Mouse (Mus musculus): ENCODE measurements around the gene Rnf222. TPM values are rescaled to one million over a fixed set of nuclear protein-coding genes. Genes with fewer than 3 reads are reported as not detected.

Rnf222 gene
- polyA plus RNA-seq (2012; rRNA removed): not detected in 2 replicates

DNA sequence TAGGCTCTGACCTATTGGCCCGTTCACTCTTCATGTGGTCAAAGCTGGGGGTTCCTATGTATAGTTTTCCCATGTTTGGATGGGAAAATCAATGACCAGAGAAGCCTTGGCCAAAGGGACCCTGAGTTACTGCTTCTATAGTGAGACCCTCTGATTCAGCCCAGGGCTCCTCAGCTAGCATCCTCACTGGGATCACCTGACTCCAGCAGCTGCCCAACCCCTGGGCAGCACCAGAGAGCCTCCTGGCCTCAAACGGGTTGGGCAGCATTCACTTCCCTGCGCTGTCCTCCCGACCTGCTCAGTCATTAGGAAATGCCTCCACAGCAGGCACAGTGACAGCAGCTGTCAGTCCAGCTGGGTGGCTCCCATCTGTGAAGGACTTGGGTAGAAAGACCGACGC, at the start of gene Rnf222:
Gene Rnf222 (plus strand): TSS at position 301 of the 400 bp plus-strand sequence.
- WGBS: 27% methylated on average over 6 of the region's 6 CpGs
- no peak for DNase-seq (ENCODE audit: low read depth, low spot score)

DNA sequence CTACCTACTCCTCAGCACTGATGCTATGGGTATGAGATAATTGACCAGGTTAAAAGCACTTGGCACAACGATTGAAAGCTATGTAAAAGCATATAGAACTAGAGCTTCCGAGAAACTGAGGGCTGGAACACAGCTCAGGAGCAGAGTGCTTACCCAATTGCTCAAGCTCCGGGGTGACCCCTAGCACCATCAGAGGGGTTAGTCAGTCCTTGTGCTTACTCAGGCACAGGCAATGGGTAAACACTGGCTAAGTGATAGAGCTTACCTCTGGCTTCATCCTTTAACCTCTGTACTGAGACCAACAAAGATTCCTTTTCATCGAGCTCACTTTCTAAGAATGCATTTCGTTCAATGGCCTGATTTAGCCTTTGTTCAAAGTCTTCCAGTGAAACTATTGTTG, 48.7 kb upstream of the Rnf222 start:
- WGBS: 84% methylated on average over 5 of the region's 5 CpGs
- no peak for DNase-seq (ENCODE audit: low read depth, low spot score)

GRCm38 (mm10) chr11:68850862-68851261, 37.5 kb upstream of the Rnf222 start:
- 66% methylated on average over 7 of the region's 7 CpGs for WGBS
- no peak for DNase-seq (ENCODE audit: low read depth, low spot score)

DNA sequence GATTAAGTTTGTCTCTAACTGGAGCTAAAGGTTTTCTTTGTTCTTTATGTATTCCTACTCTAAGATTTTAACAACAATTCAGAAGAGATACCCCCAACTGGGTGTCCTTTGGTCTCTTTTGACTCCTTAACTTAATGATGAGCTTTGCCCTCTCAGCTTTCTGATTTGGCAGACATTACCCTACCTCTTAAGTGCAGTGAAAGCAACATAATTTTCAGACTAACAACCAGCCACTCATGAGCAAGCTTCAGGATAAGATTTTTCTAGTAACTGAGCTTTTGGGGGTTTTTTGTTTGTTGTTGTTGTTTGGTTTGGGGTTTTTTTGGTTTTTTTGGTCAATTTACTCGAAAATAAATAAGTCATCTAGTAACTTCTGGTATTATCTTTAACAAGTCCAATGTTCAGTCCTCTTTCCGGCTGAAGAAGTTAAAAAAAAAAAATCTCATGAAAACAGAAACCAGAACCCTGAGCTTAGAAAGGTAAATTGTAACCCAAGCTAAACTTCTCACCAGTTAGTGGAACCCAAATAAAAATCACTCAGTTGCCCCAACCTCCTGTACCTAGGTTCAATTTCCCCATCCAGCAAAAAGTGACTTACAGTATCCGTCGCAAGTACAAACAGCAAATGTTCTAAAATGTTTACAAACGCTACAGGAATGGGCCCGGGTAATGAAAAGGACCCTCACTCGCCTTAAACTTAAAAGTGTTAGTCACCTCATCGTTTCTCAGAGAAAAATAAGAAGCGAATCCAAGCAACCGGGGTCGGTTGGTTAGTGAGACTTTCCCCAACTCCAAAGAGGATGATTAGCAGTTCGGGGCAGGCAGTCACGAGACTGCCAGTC, 36.5 kb upstream of the Rnf222 start:
- WGBS: under 1% methylated on average over 13 of the region's 13 CpGs
- no peak for DNase-seq (ENCODE audit: low read depth, low spot score)

- no peak for DNase-seq (ENCODE audit: low read depth, low spot score)
- WGBS: under 1% methylated on average over 36 of the region's 36 CpGs
These were observed 35.9 kb upstream of the Rnf222 start for GRCm38 (mm10) chr11:68852486-68852901.

- under 1% methylated on average over 42 of the region's 42 CpGs for WGBS
- DNase-seq (ENCODE audit: low read depth, low spot score): peak; percentile 96
These were observed 35.4 kb upstream of the Rnf222 start for GRCm38 (mm10) chr11:68852932-68853409.

DNA sequence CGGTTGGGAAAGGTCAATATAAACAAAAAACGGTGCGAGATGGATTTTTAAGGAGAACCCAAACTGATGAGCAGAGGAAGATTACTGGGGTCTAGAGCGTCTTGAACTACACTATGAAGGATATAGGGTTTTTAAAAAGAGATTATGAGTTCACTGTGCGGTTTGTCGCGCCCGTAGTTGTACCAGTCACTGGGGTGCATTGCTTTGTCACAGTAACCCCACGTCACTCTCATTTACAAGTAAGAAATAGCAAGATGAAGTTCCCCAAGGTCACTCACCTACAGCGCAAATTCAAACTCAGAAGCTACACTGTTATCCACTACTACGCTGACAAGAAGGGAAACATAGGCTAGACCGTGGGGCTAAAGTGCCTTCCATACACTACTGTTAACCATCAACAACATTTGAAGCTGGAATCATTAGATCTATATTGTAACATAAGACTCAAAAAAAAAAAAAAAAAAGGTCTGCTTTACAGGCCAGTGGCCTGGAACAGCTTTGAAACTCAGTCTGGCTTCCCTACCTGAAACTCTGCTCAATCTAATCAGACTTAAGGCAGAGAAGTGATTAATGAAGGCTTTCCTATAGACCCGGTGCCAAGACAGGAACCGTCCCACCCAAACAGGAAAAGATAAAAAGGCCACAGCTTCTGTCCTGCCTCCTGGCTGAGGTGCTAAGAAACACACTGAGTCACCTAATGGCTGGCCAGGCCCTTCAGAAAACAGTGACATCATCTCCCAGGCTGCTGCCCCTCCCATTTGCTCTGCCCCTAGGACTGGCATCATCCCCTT, 34.5 kb upstream of the Rnf222 start:
- no peak for DNase-seq (ENCODE audit: low read depth, low spot score)

GRCm38 (mm10) chr11:68854621-68855020, 33.7 kb upstream of the Rnf222 start:
- DNase-seq (ENCODE audit: low read depth, low spot score): no peak
- 37% methylated on average over 3 of the region's 3 CpGs for WGBS

More for the DNA sequence above, 34.5 kb upstream of the Rnf222 start:
- WGBS: 23% methylated on average over 14 of the region's 14 CpGs

DNA sequence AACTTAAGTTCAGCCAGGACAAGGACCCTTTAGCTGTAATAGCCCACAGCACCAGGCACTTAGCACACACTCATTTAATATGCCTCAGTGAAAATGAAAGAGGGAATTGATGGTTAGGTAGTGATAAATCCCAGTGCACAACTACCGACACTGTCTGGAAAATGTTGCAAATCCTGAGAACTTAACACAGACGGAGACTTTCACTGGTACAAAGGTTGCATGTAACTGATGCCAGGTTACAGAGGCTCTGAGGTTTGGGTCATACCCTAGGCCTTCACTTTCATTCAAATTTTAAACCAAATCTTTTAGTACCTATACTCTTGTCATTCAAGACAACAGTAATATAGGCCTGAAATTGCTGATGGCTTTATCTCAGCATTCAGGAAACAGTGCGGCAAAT, 31.0 kb upstream of the Rnf222 start:
- WGBS: 86% methylated on average over 3 of the region's 3 CpGs
- no peak for DNase-seq (ENCODE audit: low read depth, low spot score)

- 48% methylated on average over 8 of the region's 8 CpGs for WGBS
- DNase-seq (ENCODE audit: low read depth, low spot score): no peak
These were observed 28.3 kb upstream of the Rnf222 start for GRCm38 (mm10) chr11:68859943-68860593.

DNA sequence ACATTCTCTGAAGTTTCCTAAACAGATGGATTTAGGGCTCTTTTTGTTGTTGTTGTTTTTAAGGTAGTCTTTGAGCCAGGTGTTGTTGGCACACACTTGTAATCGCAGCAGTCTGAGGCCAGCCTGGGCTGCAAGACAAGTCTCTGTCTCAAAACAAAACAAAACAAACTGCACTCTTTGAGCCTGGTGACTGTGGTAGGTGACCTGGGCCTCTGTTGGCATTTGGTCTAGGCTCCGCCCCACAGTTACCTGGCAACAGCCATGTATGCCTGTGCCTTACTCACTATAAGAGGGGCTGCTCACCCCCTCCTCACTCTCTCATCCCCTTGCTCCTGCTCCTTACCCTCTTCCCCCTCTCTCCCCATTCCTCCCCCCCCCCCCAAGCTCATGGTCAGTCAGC, 26.1 kb upstream of the Rnf222 start:
- DNase-seq (ENCODE audit: low read depth, low spot score): no peak
- whole genome bisulfite sequencing: 68% methylated on average over 2 of the region's 2 CpGs

GRCm38 (mm10) chr11:68863631-68864091, 24.7 kb upstream of the Rnf222 start:
- DNase-seq (ENCODE audit: low read depth, low spot score): no peak
- WGBS: 70% methylated on average over 4 of the region's 4 CpGs

DNA sequence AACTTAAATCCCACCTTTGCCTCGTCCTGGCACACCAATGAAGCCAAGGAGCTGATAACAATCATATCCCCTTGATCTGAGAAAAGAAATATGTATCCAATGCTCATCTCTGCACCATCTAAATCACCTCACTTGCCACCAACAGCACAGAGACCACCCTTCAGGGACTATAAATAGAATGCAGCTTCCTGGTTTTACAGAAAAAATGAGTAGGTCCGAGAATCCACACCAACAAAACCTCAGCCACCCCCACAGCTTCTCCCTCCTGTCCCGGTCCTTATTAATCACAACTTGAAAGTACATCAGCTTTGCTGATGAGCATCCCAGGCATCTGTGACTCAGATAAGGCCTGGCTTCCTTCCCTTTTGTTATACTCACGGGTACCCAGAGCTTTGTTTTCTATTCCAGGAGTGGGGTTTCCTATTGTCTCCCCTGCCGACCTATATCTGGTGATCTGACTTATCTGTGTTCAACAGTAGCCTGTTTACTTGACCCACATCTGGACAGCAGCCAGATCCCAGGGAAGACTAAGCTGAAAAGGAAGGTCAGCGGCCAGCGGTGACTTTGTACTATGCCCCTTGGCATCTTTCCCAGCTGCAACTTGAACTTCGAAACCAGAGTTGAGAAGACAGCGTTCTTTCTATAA, 23.7 kb upstream of the Rnf222 start:
- DNase-seq (ENCODE audit: low read depth, low spot score): peak; percentile 95
- 20% methylated on average over 9 of the region's 9 CpGs for WGBS

DNA sequence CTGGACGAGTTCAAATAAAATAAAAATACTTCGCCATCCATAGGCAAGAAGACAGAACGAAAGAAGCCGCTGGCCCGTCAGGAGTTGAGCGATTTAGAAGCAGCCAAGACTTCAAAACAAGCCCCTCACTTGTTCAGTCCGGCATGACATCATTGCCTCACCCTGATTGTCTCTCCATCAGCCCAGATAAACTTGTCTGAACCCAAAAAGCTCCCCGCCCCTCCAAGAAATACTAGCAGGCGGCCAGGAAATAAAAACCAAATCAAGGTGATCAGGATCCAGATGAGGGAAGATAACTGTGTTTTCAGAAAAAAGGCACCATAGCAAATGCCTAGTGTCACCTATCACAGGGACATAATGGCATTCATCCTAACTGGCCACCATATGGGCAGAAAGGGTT, 17.1 kb upstream of the Rnf222 start:
- no peak for DNase-seq (ENCODE audit: low read depth, low spot score)
- WGBS: 89% methylated on average over 9 of the region's 9 CpGs

DNA sequence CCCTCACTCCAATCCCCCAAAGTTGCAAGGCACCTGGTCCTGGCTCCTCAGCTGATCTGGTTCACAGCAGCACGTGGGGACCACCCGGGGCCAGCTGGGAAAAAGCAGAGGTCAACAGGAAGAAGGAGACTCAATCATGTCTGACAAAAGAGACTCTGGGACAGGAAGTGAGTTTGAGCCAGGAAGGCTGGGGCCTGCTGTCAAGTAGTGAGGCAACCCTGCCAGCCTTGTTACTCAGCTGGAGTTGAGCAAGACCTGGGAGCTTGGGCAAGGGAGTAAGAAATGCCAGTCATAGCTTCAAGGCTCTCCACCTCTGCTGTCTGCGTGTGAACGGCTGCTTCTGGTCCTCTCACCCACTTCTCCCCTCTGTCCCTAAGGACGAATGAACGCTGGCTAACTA, 16.6 kb upstream of the Rnf222 start, which contains the start of gene Ndel1:
Gene Ndel1 (minus strand): TSS at position 111 of the 400 bp plus-strand sequence.
- no peak for DNase-seq (ENCODE audit: low read depth, low spot score)
- 33% methylated on average over 6 of the region's 6 CpGs for WGBS

DNA sequence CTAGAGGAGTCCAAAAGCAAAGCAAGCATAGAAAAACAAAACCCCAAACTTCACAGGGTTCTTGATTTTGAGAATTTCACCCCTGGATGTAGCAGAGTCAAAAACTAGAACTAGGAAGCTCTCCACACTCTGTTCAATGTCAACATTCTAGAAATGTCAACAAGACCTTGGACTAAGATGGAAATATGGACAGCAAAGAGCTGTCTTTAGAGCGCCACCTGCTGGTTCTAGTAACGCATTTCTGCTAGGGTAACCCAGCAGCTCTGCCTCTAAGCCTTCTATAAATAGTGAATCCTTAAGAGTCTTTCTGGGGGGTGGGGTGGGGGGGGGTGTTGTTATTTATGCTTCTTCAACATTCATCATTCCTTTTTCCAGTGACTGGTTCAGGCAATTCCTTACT, 13.5 kb upstream of the Rnf222 start:
- 0% methylated on average over 2 of the region's 2 CpGs for WGBS
- no peak for DNase-seq (ENCODE audit: low read depth, low spot score)

DNA sequence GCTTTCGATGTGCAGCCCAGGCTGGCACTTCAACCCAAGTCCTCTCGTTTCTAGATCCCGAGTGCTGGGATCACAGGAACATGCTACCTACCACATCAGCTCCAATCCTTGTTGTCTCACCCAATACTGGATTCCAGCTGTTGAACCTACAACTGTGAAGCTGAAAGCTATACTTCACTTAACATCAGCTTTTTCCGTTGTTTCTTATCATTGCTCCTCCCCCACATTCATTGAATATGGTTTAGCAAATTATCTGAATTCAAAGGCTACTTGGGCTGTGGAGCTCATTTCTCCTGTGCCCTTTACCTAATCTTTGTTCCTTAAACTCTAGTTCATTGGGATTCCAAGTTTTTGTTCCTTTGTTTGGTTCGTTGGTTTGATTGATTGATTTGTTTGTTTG, 9.5 kb upstream of the Rnf222 start:
- no peak for DNase-seq (ENCODE audit: low read depth, low spot score)
- WGBS: 82% methylated on average over 5 of the region's 5 CpGs

DNA sequence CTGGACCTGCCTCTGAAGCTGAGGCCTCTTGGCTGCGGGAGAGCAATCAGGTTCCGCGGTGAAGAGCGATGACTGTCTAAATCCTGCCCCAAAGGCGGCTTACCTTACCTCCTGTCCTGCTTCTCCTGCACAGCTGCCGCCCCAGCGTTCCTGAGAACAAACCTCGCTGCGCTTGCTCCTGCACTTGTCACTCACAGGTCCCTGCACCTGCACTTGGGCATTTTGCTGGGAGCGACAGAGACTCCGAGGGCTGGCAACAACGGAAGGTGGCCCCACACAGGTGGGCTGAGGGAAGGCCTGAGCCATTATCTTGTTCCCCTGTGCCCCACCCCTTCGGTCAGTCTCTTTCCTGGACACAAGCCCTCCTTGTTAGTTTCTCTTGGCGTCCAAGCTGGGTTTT, 6.2 kb upstream of the Rnf222 start:
- 18% methylated on average over 14 of the region's 14 CpGs for WGBS

GRCm38 (mm10) chr11:68883843-68884242, 4.5 kb upstream of the Rnf222 start:
- DNase-seq (ENCODE audit: low read depth, low spot score): no peak
- WGBS: 82% methylated on average over 2 of the region's 2 CpGs

More for the DNA sequence above, 6.2 kb upstream of the Rnf222 start:
- no peak for DNase-seq (ENCODE audit: low read depth, low spot score)

Measured in large intestine, adult 2 months (tissue).